Mouse (Mus musculus): ENCODE data around the gene Atp6v0e2.

The Atp6v0e2 gene

GRCm38 (mm10) chr6:48539860-48540259 is 2.4 kb downstream of the Atp6v0e2 start:
- CTCF ChIA-PET: interaction anchor here (0.6 kb wide), 1 partner anchor 1475 kb away, joined by 3 read pairs; no protein-coding TSS in a partner anchor

- CTCF ChIA-PET: no interaction called here
These were observed 3.3 kb downstream of the Atp6v0e2 start for GRCm38 (mm10) chr6:48540721-48541120.

DNA sequence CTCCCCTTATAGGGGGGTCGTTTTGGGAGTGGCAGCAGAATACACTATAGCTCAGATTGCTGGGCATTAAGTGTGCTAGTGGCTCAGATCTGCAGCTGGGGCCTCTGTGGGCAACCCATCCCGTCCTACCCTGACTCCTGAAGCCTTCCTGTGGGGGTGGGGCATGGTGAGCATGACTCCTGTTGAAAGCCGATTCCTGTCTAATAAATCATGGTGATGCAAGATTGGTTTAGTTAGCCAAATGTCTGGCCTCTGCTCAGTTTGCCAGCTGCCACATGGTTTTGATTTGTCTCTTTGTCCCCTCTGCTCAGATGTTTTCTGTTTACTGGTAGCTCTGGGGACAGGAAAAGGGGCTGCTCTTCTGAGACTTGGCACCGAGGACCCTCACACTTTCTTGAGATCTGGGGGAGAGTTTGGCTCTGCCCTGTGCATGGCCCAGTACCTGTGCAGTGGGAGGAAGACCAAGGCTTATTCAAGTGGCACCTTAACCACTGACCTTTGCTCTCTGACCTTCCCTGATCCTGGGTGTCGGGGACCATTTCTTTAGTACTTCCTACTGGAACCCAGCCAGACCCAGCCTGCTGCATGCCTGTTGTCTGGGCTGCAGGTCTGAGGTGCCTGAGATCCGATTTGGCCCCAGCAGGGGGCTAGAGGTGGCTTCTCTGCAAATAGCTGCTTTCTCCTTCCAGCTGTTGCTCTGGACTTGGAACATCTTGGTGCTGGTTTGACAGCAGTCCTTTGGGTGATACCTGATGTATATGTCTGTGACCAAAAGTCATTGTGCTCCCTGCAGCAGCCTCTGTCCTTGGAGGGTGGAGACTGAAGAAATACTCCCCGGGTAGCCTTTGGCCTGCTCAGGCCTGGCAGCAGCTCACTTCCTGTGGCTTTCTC is 4.4 kb downstream of the Atp6v0e2 start:
- CTCF ChIA-PET: no interaction called here

GRCm38 (mm10) chr6:48542631-48543030 is 5.2 kb downstream of the Atp6v0e2 start:
- CTCF ChIA-PET: no interaction called here

DNA sequence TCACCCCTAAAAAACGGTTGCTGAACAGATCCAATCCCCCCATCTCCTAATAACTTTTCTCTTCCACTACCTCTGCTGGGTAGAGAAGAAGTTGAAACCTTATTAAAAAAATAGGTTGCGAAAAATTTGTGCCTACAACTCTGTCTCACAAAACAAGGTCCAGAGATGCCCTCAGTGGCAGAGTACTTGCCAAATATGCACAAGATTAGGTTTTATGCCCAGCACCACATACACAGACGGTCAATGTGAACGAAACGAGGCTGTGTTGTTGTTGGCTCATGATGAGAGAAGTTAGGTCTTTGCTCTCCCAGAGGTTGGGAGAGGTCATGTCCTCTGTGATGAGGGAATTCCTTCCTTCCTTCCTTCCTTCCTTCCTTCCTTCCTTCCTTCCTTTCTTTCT is 7.8 kb downstream of the Atp6v0e2 start:
- CTCF ChIA-PET: no interaction called here

- CTCF ChIA-PET: interaction anchor here (0.6 to 0.7 kb wide), 2 partner anchors 37 to 101 kb away, joined by 3 to 7 read pairs; no protein-coding TSS in a partner anchor
These were observed 8.9 kb downstream of the Atp6v0e2 start for GRCm38 (mm10) chr6:48546271-48546670.

GRCm38 (mm10) chr6:48546858-48547257 is 9.4 kb downstream of the Atp6v0e2 start:
- CTCF ChIA-PET: interaction anchor here (0.6 to 1.0 kb wide), 4 partner anchors 35 to 182 kb away, joined by 3 to 7 read pairs (median 3); no protein-coding TSS in a partner anchor

DNA sequence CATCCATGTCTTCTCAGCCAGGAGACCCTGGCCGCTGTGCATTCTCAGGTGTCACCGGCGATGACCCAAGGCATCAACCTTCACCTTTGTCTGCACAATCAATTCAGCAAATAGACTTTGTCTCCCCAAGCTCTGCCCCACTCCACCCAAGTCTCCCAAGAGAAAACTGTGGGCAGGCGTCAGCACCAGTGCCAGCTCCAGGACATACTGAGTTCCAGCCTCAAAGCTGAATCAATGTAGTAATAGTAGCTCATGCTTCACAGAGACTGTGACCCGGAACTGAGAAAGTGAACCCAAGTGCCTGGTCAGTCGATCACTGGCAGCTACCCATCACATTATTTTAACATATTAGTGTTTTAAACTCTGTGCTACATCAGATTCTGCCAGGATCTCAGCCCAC is 10.9 kb downstream of the Atp6v0e2 start:
- CTCF ChIA-PET: no interaction called here

DNA sequence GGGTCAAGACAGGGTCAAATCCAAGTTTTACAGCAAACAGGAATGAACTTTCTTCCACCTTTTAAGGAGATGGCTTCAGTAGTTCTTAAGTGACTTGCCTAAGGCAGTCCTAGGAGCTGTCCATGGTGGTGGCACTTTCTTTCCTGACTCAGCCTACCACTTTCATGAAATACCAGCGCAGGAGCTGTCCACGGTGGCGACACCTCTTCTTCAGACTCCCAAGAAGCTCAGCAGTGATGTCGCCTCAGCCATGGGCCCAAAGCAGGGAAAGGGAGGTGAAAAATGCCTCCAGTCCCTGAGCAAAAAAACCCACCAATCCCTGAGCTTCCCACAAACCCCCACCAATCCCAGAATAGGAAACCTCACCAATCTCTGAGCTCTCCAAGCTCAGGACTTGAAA is 15.5 kb downstream of the Atp6v0e2 start:
- CTCF ChIA-PET: no interaction called here

GRCm38 (mm10) chr6:48553819-48554218 is 16.4 kb downstream of the Atp6v0e2 start:
- CTCF ChIA-PET: no interaction called here

DNA sequence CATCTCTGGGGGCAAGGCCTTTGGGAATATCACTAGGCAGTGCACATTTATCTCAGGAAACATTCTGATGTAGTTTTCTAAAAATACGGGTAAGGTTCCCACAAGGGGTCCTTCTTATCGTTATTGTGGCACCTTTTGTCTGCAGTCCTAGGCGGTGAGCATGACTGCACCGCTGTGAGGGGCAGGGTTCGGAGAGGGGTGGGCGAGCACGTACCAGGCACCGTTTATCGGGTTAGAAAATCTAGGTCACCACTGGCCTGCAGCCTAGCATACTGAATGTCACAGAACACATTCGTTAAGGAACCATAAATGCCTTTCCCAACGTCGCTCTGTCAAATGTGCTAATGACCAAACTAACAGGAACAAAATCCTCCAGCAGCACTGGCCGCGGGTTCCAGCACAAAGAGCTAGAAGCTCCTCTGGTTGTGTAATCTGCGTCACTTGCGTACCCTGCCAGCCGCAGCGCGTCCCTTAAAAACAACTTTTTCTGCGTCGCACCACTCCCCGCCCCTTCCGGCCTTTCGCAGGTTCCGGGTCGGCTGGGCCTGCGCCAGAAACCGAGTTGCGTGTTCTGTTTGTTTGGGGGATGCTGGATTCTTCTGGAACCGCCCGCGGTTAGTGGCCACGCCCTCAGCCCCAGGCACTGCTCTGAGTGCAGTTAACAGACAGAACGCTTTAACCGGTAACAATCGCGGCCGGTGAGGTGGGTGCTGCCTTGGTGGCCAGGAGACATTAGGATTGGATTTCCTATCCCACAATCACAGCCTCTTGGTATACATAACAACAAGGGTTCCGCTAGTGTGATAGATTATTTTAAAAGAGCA is 17.1 kb downstream of the Atp6v0e2 start, which contains the start of gene Lrrc61:
Gene Lrrc61, plus strand, starts transcription at position 517 of the 824 bp plus-strand sequence.
- CTCF ChIA-PET: interaction anchor here (0.9 kb wide), 1 partner anchor 27 kb away, joined by 5 read pairs; no protein-coding TSS in a partner anchor

GRCm38 (mm10) chr6:48555104-48555890 is 17.9 kb downstream of the Atp6v0e2 start:
- CTCF ChIA-PET: interaction anchor here (0.9 kb wide), 1 partner anchor 27 kb away, joined by 5 read pairs; no protein-coding TSS in a partner anchor

DNA sequence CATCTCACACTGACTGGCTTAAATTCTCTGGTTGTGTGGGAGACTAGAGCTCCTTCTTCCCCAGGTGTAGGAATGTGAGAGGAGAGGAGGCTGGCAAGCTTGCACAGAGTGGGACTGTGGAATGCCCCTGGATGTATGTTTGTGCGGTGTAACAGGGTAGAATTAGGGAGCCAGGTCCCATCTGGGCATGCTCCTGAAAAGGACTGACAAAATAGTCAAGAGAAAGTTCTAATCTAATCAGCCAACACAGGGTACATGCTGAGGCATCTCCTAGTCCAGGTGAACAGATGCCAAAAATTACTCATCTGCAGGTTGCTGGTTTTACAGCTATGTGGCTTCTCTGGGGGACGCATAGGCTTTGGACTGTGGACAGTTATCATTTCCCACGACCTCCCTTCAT is 18.5 kb downstream of the Atp6v0e2 start:
- CTCF ChIA-PET: no interaction called here

GRCm38 (mm10) chr6:48565693-48566310 is 28.4 kb downstream of the Atp6v0e2 start:
- CTCF ChIA-PET: interaction anchor here (0.5 to 0.6 kb wide), 2 partner anchors 79 to 274 kb away, joined by 3 to 12 read pairs; no protein-coding TSS in a partner anchor

DNA sequence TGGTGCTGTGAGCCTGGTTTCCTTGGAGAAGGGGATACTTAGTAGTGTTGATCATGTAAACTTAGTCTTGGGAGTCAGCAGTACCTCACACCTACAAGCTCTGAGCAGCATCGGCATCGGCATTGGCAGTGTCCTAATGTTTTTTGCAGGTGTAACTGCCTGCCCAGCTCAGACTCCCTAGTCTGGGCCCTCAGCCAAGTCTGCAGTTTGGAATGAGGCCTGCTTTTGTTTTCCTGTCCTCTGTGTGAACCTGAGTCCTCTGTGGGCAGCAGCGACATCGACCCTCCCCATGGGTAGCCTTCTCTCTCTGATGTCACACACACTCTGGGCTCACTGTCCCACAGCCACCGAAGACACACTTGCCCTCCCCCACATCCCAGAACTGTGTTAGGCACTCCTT is 28.9 kb downstream of the Atp6v0e2 start:
- CTCF ChIA-PET: no interaction called here

- CTCF ChIA-PET: no interaction called here
These were observed 30.9 kb downstream of the Atp6v0e2 start for GRCm38 (mm10) chr6:48568036-48568984.

DNA sequence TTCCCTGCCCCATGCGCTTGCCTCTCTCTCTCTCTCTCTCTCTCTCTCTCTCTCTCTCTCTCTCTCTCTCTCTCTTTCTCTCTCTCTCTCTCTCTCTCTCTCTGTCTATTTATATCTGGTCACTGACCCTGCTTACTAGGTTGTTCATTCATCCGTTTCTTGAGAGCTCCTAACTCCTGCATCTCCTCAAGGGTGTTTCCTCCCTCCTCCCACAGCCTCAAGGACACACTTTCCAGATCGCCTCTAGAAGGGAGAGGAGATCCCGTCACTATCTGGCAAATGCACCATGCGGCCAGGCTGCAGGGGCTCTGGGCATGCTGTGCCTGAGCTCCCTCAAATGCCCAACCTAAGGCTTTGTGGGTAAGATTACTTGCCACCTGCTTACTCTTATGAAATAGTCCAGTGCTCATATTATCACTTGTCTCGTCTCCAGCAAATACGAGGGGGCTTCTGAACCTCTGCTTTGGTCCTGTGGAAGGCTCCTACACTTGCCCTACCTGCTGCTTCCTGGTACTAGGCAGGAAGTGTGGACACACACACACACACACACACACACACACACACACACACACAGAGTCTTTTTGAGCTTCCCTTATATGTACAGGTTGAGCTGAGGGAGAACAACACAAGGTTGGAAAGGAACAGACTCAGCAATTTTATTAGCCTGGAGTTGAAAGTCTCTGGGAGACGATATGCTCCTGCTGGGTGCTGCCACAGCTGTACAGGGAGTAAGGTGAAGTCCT is 31.8 kb downstream of the Atp6v0e2 start:
- CTCF ChIA-PET: interaction anchor here (0.7 kb wide), 2 partner anchors 347 to 448 kb away, joined by 4 to 6 read pairs; no protein-coding TSS in a partner anchor

DNA sequence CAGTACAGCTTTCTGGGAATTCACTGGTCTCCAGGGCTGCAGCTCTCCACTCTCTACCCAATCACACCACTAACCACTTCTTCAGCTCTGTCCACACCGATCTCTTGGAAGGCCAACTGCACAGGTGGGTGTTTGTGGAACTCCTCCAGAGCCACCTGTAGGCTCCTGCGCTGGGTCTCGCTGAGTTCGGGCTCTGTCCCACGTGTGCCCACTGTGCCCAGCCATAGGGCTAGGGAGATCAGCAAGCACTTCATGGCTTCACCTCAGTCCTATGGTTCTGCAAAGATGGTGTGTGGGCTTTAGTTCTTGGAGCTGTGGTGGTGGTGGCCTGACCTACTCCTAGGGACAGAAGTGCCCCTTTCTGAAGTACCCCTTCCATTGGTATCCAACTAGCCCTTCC is 34.6 kb downstream of the Atp6v0e2 start:
- CTCF ChIA-PET: no interaction called here

GRCm38 (mm10) chr6:48572572-48573061 is 35.2 kb downstream of the Atp6v0e2 start, which contains the start of gene Rarres2:
TSS of gene Rarres2 (minus strand) at chr6:48572789.
- CTCF ChIA-PET: no interaction called here
